Mouse (Mus musculus) gastrocnemius, postnatal 4 days (tissue): ENCODE measurements around the gene Olfr775. TPM values are rescaled to one million over a fixed set of nuclear protein-coding genes. Genes with fewer than 3 reads are reported as not detected.

ENCODE experiments used
- DNase-seq, 2 experiments: peaks; one replicate each; pipeline ENCODE4 v3.0.0; 2021 to 2022; ENCODE audit warnings: low spot score in 2 of 2, mixed read lengths in 2 of 2
- long read RNA-seq, 2 experiments: library from polyadenylated mRNA; stranded (forward); transcript quantifications; one replicate each; pipeline ENCODE4 v2.0.0; 2021
- total RNA-seq, 2 experiments: library from RNA; stranded (reverse); gene quantifications; 2 replicates each; pipeline ENCODE4 v1.2.3; 2021

Gene Olfr775
- total RNA-seq: not detected
- long read RNA-seq, experiment 1: 0 reads
- long read RNA-seq, experiment 2: 0 reads

- DNase-seq: no peak
Measured at GRCm38 (mm10) chr10:129248112-129248511, at the start of gene Olfr775. Olfr775 (plus strand) TSS chr10:129248412.

- DNase-seq: no peak
Measured at GRCm38 (mm10) chr10:129230737-129231136, 17.5 kb upstream of the Olfr775 start.

GRCm38 (mm10) chr10:129235904-129236303, 12.3 kb upstream of the Olfr775 start, which contains the start of gene Olfr774:
Olfr774 (plus strand) TSS chr10:129236204.
- DNase-seq: no peak

GRCm38 (mm10) chr10:129258827-129259226, 10.6 kb downstream of the Olfr775 start, which contains the start of gene Olfr776:
Olfr776 (plus strand) TSS chr10:129259127.
- no peak for DNase-seq

- no peak for DNase-seq
Measured at GRCm38 (mm10) chr10:129271081-129271535, 22.9 kb downstream of the Olfr775 start, which contains the start of gene Olfr777. Olfr777 (minus strand) TSS chr10:129271485.

Other genes starting within 250 kb of the Olfr775 start
- not detected for gene Olfr763, start 237.6 kb upstream of the Olfr775 start, total RNA-seq
- not detected for gene Olfr764-ps1, start 208.5 kb upstream of the Olfr775 start, total RNA-seq
- gene Olfr765, start 198.4 kb upstream of the Olfr775 start, total RNA-seq: not detected
- gene Olfr766-ps1, start 179.4 kb upstream of the Olfr775 start, total RNA-seq: not detected
- gene Olfr767, start 165.5 kb upstream of the Olfr775 start, total RNA-seq: not detected
- not detected for gene Olfr768, start 149.0 kb upstream of the Olfr775 start, total RNA-seq
- not detected for gene Olfr769, start 130.6 kb upstream of the Olfr775 start, total RNA-seq
- not detected for gene Olfr770, start 109.4 kb upstream of the Olfr775 start, total RNA-seq
- not detected for gene Olfr771, start 83.7 kb upstream of the Olfr775 start, total RNA-seq
- gene Olfr772, start 70.5 kb upstream of the Olfr775 start, total RNA-seq: not detected
- not detected for gene Olfr773, start 61.0 kb upstream of the Olfr775 start, total RNA-seq
- not detected for gene Olfr774, start 12.2 kb upstream of the Olfr775 start, total RNA-seq
- gene Olfr776, start 10.7 kb downstream of the Olfr775 start, total RNA-seq: not detected
- gene Olfr777, start 23.1 kb downstream of the Olfr775 start, total RNA-seq: not detected
- gene Olfr780, start 69.7 kb downstream of the Olfr775 start, total RNA-seq: not detected
- not detected for gene Olfr781, start 80.4 kb downstream of the Olfr775 start, total RNA-seq
- gene Olfr782, start 100.4 kb downstream of the Olfr775 start, total RNA-seq: not detected
- under 1 TPM in 1 of 2 experiments, not detected in 1; 0.07 TPM for gene Olfr784, start 135.7 kb downstream of the Olfr775 start, total RNA-seq
- not detected for gene Olfr785, start 157.0 kb downstream of the Olfr775 start, total RNA-seq
- gene Olfr786, start 178.9 kb downstream of the Olfr775 start, total RNA-seq: not detected
- not detected for gene Olfr787, start 213.4 kb downstream of the Olfr775 start, total RNA-seq
- not detected for gene Olfr788, start 222.6 kb downstream of the Olfr775 start, total RNA-seq
- gene Olfr789, start 236.3 kb downstream of the Olfr775 start, total RNA-seq: not detected